Mouse (Mus musculus) testis, adult 2 months (tissue): ENCODE measurements around the gene Timm13. TPM values are rescaled to one million over a fixed set of nuclear protein-coding genes. Genes with fewer than 3 reads are reported as not detected.

ENCODE experiments used
- H3K27ac ChIP-seq: fragments of 200-500 bp; 2 replicates; pipeline ENCODE4 v1.5.1; 2012; ENCODE audit warnings: low read depth, low read length; ENCODE audit not compliant: control insufficient read depth, insufficient read depth
- H3K27me3 ChIP-seq: fragments of 200-500 bp; 2 replicates; pipeline ENCODE4 v1.6.1; 2012; ENCODE audit warnings: mild to moderate bottlenecking, low read length, moderate library complexity; ENCODE audit not compliant: control insufficient read depth, insufficient read depth
- H3K36me3 ChIP-seq: fragments of 200-500 bp; 2 replicates; pipeline ENCODE4 v1.6.1; 2012; ENCODE audit warnings: mild to moderate bottlenecking, low read length; ENCODE audit not compliant: control insufficient read depth, insufficient read depth
- H3K4me1 ChIP-seq: fragments of 200-500 bp; 2 replicates; pipeline ENCODE4 v1.6.1; 2012; ENCODE audit warnings: low read length; ENCODE audit not compliant: control insufficient read depth, insufficient read depth
- H3K4me3 ChIP-seq: fragments of 200-500 bp; 2 replicates; pipeline ENCODE4 v1.5.1; 2012; ENCODE audit warnings: low read depth, mild to moderate bottlenecking, low read length, moderate library complexity, mixed read lengths; ENCODE audit not compliant: control insufficient read depth
- CTCF ChIP-seq: fragments of 200-500 bp; IDR thresholded peaks from 2 replicates; pipeline ENCODE4 v1.5.1; 2012; ENCODE audit warnings: low read depth, mild to moderate bottlenecking, inconsistent platforms, low read length, moderate library complexity; ENCODE audit not compliant: control insufficient read depth, insufficient read depth, insufficient replicate concordance
- POLR2A ChIP-seq: fragments of 200-500 bp; IDR thresholded peaks from 2 replicates; pipeline ENCODE4 v1.6.1; 2012; ENCODE audit warnings: low read depth, mild to moderate bottlenecking, inconsistent platforms, low read length, moderate library complexity; ENCODE audit not compliant: control insufficient read depth
- polyA plus RNA-seq: library from polyadenylated mRNA; depleted of rRNA; stranded (reverse); fragments of >200 nt; gene quantifications from 2 replicates; pipeline ENCODE4 v1.2.3, GENCODE M21; 2012

Gene Timm13
- polyA plus RNA-seq, 1 experiment: 76.7 TPM

- Histone ChIP-seq H3K36me3 (no peaks in the 10 kb centered on the region), H3K27me3 (no peaks in the 10 kb centered on the region), H3K4me3 (peak overlapping the region; percentile 87), H3K4me1 (peaks cover 16% of the 10 kb centered on the region), H3K27ac (no peak overlapping the region)
- TF ChIP-seq POLR2A (no peak), CTCF (no peak)
These were observed 2.5 kb upstream of the Timm13 start for GRCm38 (mm10) chr10:80903282-80903681.

- Histone ChIP-seq H3K27ac (no peak overlapping the region), H3K4me1 (peaks cover 24% of the 10 kb centered on the region), H3K27me3 (no peaks in the 10 kb centered on the region), H3K36me3 (no peaks in the 10 kb centered on the region), H3K4me3 (peak overlapping the region; percentile 87)
- no peak for TF ChIP-seq CTCF
- no peak for TF ChIP-seq POLR2A
These were observed 1.6 kb upstream of the Timm13 start for GRCm38 (mm10) chr10:80902273-80902940.

DNA sequence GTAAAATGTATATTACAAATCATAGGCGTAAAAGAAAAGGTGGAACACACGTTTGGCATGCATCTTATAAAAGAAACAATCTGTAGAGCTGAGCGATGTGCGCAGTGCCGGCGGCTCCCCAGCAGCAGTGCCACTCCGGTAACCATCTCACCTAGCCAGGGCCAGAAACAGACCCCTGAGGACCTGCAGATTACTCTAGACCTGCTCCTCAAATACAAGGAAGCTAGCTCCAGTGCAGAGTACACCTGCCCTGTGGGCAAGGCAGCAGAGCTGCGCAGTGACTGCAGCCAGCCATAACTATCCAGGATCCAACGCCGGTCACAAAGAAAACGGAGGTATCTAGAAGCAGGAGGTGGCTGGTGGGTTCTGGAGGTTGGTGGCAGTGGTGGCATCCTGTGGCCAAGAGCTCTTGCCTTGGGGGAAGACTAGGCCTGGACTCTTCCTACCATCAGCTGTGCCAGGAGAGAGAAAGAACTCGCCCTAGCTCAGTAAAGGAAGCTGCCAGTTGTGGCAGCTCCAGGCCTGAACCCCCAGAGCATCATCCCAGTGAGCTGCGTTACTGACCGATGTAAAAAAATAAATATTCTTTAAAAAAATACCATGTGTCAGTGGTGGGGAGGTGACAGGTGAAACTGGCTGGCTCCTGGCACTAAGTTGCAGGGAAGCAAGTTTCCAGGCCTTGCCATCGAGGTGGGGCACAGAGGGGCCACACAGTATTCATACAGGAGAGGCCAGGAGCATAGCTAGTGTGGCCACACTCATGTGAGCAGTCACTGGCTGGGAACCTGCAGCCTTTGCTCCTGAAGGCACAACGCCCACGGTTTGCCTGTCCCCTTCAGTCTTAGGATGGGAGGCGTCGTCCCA lies 872 bp upstream of the Timm13 start:
- Histone ChIP-seq H3K36me3 (no peaks in the 10 kb centered on the region), H3K27ac (no peak overlapping the region), H3K4me1 (peaks cover 29% of the 10 kb centered on the region), H3K27me3 (no peaks in the 10 kb centered on the region), H3K4me3 (peak overlapping the region; percentile 87)
- TF ChIP-seq POLR2A: no peak
- no peak for TF ChIP-seq CTCF

DNA sequence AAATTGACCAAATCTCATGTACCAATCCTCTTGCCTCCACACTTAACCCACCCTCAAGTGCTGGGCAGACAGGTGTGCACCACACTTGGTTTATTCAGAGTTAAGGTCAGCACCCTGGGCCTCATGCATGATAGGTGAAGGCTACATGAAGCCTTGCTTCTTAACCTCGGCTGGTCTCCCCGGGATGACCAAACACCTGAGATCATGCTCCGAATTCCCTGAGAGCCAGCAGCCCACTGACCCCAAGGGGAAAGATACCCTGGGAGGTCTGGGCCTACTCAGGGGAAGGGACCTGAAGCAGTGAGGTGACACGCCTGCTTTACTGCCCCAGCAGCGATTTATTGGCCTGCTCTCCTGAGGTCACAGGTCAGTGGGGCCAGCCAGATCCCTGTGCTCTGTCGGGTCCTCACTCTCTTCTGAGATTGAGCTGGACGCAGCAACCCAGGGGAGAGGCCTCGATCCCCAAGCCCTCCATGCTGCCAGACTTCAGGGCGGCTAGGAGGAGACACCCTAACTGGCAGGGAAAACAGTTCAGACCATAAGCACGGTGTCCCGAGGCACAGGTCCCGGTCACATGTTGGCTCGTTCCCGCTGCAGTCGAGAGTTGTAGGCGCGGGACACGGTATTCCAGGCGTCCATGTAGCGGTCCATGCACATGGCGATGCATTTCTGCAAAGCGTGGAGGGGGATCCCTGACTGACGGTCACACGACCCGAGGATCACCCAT lies 1.0 kb downstream of the Timm13 start:
- H3K27ac ChIP-seq: peak overlapping the region; percentile 3; the same call in 1 of the 2 replicates
- peak overlapping the region; percentile 82 for H3K4me3 ChIP-seq
- peaks cover 34% of the 10 kb centered on the region for H3K4me1 ChIP-seq
- TF ChIP-seq POLR2A: peak; percentile 35
- no peak for TF ChIP-seq CTCF
- H3K27me3 ChIP-seq: no peaks in the 10 kb centered on the region
- H3K36me3 ChIP-seq: no peaks in the 10 kb centered on the region

GRCm38 (mm10) chr10:80899074-80899473 lies 1.7 kb downstream of the Timm13 start:
- H3K27me3 ChIP-seq: no peaks in the 10 kb centered on the region
- H3K36me3 ChIP-seq: no peaks in the 10 kb centered on the region
- no peak overlapping the region for H3K27ac ChIP-seq
- H3K4me3 ChIP-seq: peak overlapping the region; percentile 82
- no peak for TF ChIP-seq POLR2A
- no peak for TF ChIP-seq CTCF
- H3K4me1 ChIP-seq: peaks cover 34% of the 10 kb centered on the region

DNA sequence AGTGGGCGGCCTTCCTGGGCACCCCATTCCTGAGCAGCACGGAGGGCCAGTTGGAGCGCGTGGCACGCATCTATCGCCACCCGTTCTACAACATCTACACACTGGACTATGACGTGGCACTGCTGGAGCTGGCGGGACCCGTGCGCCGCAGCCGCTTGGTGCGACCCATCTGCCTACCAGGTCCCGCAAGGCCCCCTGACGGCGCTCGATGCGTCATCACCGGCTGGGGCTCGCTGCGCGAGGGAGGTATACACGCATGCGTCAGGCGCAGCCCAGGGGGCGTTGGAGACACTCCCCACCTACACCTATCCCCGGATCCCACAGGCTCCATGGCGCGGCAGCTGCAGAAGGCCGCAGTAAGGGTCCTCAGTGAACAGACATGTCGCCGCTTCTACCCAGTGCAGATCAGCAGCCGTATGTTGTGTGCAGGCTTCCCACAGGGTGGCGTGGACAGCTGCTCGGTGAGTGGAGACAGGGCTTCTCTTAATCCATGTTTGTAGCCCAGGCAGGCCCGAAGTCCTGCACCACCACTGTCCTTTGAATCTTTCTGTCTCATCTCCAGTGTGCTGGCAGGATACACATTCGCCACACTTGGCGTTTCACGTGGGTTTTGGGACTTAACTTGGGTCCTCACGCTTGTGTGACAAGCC lies 2.8 kb downstream of the Timm13 start:
- TF ChIP-seq POLR2A: peak; percentile 54; the same call in 1 of the 2 replicates
- no peak for TF ChIP-seq CTCF
- Histone ChIP-seq H3K36me3 (no peaks in the 10 kb centered on the region), H3K27me3 (no peaks in the 10 kb centered on the region), H3K4me1 (peaks cover 34% of the 10 kb centered on the region), H3K27ac (peak overlapping the region; percentile 46), H3K4me3 (peak overlapping the region; percentile 82)
